Mouse (Mus musculus) urinary bladder, postnatal 25 days (tissue): ENCODE results near the gene Klhl1.
A peak's percentile ranks its signal among the peaks of the same experiment; 100 is the strongest.

Experiments used
- DNase-seq: peaks from one replicate; pipeline ENCODE4 v3.0.0; 2022; ENCODE audit warnings: low spot score

The Klhl1 gene

GRCm38 (mm10) chr14:96518954-96519682 lies at the start of gene Klhl1:
Klhl1 (minus strand) TSS chr14:96519102.
- no peak for DNase-seq

GRCm38 (mm10) chr14:96553668-96554067 lies 34.8 kb upstream of the Klhl1 start:
- no peak for DNase-seq

GRCm38 (mm10) chr14:96518151-96518953 lies 550 bp downstream of the Klhl1 start:
- no peak for DNase-seq

- DNase-seq: no peak
Observed at GRCm38 (mm10) chr14:96517727-96518126, 1.2 kb downstream of the Klhl1 start.

- no peak for DNase-seq
Observed at GRCm38 (mm10) chr14:96499936-96500335, 19.0 kb downstream of the Klhl1 start.

GRCm38 (mm10) chr14:96471812-96472211 lies 47.1 kb downstream of the Klhl1 start:
- no peak for DNase-seq

- no peak for DNase-seq
Observed at GRCm38 (mm10) chr14:96471336-96471735, 47.6 kb downstream of the Klhl1 start.

GRCm38 (mm10) chr14:96461756-96462155 lies 57.1 kb downstream of the Klhl1 start:
- DNase-seq: no peak

GRCm38 (mm10) chr14:96392032-96392737 lies 126.7 kb downstream of the Klhl1 start:
- no peak for DNase-seq

GRCm38 (mm10) chr14:96362727-96363126 lies 156.2 kb downstream of the Klhl1 start:
- no peak for DNase-seq

GRCm38 (mm10) chr14:96348220-96348619 lies 170.7 kb downstream of the Klhl1 start:
- DNase-seq: no peak

- DNase-seq: no peak
Observed at GRCm38 (mm10) chr14:96331069-96331468, 187.8 kb downstream of the Klhl1 start.

GRCm38 (mm10) chr14:96217805-96218441 lies 301.0 kb downstream of the Klhl1 start:
- no peak for DNase-seq

- DNase-seq: peak; percentile 3
Observed at GRCm38 (mm10) chr14:96194795-96195194, 324.1 kb downstream of the Klhl1 start.

GRCm38 (mm10) chr14:96174546-96174945 lies 344.4 kb downstream of the Klhl1 start:
- DNase-seq: no peak

- no peak for DNase-seq
Observed at GRCm38 (mm10) chr14:96143137-96143536, 375.8 kb downstream of the Klhl1 start.

GRCm38 (mm10) chr14:96140246-96140645 lies 378.7 kb downstream of the Klhl1 start:
- DNase-seq: no peak

GRCm38 (mm10) chr14:96107396-96107795 lies 411.5 kb downstream of the Klhl1 start:
- DNase-seq: no peak

GRCm38 (mm10) chr14:96081681-96082207 lies 437.2 kb downstream of the Klhl1 start:
- no peak for DNase-seq

- no peak for DNase-seq
Observed at GRCm38 (mm10) chr14:96065884-96066283, 453.0 kb downstream of the Klhl1 start.
